Mouse (Mus musculus): ENCODE data around the gene Bckdha.

Bckdha gene

DNA sequence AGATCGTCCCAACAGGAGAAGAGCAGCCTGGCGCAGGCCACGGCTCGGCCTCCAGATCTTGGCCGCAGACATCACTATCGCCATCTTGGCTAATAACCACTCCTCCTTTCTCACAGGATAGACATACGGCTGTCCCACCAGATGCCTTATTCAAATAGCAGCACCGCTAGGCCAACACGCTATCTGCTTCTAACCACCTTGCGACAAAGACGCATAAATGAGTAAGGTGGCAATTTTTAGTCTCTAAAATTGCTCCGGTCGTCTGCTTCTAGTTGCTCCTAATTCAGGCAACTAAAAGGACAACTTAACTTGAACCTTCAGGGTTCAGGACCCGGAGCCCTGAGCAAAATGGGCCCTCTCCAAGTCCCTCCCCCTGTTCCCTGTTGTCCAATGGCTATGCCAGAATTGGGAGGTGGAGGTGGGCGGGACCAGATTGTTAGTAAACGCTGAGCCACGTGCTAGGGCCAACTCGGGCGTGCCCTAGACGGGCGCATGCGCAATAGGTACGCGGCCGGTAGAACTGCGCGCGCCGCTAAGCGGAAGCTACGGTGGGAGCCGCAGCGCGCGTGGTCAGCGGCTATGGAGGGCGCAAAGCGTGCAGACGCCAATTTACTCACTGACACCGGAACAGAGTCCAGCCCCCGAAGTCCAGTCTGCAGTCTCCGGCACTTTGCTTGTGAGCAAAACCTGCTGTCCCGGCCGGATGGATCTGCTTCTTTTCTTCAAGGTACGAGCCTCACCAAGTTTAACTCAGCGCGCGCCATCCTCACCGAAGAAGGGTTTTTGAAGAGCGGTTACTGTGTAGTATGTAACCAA, at the start of gene Bckdha, which contains the start of gene Exosc5:
Gene Bckdha, minus strand, starts transcription at position 325 of the 816 bp plus-strand sequence.
Gene Exosc5, plus strand, starts transcription at position 508 of the 816 bp plus-strand sequence.
- DNase-seq (ENCODE audit: low read depth, low spot score), result peak; percentile 100

DNA sequence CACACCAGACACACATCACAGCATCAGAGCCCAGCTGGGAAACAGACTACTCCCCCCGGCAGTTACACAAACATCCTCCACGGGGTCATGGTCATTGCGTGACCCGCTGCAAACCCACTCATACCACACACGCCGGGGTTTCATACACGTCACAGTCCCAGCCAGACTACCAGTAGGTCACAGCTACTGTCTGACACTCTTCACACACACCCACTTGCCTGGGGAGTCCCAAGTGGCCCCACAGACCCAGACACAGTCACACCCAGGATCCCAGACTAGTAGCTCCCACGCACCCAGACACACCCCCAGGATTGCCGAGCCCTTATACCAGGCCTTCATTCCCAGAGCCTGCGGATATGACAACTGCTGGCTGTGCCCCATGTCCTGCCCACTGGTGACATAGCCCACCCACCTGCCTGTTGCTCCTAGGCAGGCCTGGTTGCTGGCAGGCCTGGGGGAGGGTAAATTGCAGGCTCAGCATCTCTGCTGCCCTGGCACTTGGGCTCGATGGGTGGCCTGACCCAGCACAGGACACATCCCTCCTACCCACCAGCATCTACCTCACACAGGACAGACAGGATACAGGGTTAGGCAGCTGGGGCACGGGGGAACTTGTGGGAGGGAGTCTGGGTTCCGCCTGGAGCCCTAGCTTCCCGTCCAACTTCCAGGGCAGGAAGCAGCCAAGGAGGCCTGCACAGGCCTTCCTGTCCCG, 49.0 kb upstream of the Bckdha start:
- no peak for DNase-seq (ENCODE audit: low read depth, low spot score)

DNA sequence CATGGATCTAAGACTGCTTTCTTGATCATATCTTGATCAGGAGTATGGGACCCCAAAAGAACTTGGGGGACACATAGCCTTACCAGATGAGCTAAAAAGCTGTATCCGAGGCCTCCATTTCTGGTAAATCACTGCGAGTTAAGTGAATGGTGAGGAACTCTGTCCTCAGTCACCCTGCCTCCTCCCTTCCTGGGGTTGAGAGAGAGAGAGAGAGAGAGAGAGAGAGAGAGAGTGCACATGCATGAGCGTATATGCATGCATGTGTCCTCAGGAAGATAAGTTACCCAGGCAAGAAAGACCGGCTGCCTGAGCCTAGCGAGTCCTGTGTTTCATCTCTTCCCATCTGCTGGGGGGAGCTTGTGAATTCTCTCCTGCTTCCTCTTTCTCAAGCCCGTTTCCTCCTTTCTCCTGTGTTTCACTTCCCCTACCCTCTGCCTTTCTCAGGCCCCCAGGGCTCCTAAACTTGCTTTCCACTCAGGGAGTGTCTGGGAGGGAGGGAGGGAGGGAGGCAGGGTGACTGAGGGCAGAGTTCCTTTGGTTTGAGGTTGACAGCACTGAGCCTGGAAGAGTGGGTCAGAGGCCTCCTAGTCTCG, 47.9 kb upstream of the Bckdha start:
- no peak for DNase-seq (ENCODE audit: low read depth, low spot score)

DNA sequence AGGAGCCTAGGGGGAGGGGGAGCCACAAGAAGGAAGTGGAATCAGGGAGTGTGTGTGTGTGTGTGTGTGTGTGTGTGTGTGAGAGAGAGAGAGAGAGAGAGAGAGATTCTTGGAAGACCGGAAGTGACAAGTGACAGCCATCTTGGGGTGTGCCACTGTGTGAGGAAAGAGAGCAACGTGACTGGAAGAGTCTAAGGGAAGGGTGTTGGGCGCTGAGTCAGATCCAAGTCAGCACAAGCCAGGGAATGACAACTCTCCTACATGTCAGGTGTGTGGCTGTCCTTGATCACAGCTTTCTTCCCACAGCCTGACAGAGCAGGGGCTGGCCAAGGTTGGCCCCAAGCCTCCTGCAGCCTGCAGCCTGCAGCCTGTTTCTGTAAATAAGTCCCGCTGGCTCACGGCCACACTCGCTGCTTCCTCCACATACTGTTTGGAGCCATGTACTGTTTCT, 47.0 kb upstream of the Bckdha start:
- DNase-seq (ENCODE audit: low read depth, low spot score), result no peak

DNA sequence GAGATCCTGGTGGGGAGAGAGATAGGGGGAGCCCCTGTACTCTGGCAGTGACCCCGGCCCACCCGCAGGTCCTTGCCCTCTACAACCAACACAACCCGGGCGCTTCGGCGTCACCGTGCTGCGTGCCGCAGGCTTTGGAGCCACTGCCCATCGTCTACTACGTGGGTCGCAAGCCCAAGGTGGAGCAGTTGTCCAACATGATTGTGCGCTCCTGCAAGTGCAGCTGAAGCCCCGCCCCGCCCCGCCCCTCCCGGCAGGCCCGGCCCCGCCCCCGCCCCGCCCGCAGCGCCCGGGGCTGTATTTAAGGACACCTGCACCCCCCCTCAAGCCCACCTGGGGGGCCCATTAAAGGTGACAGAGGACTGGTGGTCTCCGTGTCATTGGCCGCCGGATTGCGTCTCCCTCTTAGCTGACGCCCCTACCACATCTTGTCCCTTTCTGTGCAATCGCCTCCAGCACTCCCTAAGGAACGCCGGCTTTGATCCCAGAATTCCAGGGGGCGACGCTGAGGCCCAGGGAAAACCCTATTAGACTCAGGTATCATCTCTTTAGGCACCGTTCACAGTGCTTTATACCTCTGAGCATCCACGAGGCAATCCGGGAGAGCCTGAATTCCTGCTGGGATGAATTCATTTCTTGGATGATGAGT, 46.1 kb upstream of the Bckdha start:
- DNase-seq (ENCODE audit: low read depth, low spot score), result no peak

DNA sequence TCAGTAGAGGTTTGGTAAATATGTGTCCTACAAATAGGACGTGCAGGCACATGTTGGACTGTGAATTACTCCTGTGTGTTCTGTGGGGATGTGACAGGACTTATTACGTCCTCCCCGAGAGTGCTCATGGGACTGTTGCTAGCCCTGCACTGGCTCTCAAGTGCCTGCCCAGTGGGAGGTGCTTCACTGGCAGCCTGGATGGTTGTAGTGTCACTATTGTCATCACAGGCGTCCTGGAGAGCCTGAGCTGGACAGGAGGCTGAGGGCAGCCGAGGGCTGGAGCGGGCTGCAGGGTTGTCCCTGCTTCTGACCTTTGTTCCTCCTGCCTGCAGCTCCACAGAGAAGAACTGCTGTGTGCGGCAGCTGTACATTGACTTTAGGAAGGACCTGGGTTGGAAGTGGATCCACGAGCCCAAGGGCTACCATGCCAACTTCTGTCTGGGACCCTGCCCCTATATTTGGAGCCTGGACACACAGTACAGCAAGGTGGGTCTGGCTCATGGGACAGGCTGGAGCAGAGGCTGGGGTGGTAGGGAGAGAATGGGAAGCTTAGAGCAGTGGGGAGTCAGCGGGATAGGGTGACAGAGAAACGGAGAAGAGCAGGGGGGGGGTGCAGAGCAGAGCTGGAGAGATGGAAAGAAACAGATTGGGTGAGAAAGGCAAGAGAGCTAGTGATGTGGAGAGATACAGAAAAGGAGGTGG, 45.2 kb upstream of the Bckdha start:
- no peak for DNase-seq (ENCODE audit: low read depth, low spot score)

DNA sequence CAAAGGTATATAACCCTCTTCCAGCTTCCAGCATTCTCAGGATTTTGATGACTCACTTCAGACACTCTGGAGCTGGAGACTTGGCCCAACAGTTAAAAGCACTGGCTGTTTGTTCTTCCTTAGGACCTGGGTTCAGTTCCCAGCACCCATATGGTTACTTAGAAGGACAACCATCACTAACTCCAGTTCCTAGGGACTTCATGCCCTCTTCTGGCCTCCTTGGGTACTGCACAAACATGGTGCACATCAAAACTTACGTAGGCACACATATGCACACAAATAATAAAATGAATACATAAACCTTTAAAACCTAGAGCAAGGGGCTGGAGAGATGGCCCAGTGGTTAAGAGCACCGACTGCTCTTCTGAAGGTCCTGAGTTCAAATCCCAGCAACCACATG, 43.6 kb upstream of the Bckdha start:
- DNase-seq (ENCODE audit: low read depth, low spot score), result no peak

DNA sequence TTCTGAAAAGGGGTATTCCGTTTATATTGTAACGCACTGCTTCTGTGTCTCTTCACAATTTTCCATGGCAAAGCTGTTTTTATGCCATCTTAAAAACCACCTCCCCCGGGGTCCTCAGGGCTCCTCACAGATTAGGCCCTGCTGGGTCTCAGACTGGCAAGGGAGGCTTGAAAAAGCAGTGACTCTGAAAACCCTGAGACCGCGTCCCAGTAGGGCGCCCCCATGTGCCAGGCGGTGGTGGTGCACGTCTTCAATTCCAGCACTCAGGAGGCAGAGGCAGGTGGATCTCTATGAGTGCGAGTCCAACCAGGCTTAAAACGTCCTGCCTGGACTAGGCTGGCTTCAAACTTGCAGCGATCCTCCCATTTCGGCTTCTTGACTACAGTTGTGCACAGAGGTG, 42.0 kb upstream of the Bckdha start:
- no peak for DNase-seq (ENCODE audit: low read depth, low spot score)

DNA sequence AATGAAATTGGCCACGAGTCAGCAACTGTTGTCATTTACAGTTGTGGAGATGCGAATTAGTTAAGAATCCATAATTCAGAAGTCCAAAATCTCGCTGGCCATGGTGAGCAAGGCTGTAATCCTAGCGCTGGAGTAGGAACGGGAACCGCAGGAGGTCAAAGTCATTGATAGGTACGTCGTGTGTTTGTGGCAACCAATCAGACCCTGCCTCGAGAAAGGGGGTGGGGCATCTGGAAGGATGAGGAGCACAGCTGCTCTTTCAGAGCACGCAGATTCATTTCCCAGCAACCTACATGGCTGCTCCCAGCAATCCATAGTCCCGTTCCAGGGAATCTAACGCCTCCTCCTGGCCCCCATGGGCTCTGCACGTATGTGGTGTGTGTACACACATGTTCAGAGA, 41.1 kb upstream of the Bckdha start:
- DNase-seq (ENCODE audit: low read depth, low spot score), result no peak

DNA sequence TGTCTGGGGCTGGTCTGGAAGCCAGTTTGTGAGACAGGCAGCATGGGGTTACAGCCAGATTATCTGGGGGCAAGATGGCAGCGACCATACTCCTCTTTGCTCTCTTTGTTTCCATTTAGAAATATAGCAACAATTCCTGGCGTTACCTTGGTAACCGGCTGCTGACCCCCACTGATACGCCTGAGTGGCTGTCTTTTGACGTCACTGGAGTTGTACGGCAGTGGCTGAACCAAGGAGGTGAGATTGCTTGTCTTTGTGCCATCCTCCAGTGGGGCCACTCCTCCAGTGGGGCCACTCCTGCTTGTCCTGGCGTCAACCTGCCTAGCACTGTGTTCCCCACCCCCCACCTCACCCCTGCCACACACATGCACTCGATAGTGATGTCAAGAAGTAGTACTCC, 35.3 kb upstream of the Bckdha start:
- no peak for DNase-seq (ENCODE audit: low read depth, low spot score)

DNA sequence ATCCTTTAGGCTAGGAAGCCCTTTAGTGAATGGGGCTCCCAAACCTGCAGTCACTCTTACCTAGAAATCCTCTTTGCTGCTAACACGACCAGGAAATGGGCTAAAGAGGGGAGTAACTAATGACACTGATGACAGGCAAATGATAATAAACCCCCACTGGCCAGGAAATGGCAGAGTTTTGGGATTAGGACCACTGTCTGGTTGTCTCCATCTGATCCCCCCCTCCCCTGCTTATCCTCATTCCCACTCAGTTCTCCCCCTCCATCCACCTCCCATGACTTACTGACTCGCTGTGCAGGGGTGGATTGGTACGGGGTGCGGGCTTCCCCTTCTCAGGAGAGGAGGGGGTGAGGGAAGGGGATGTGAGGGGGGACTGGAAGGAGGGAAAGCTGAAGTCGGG, 31.3 kb upstream of the Bckdha start:
- DNase-seq (ENCODE audit: low read depth, low spot score), result no peak

DNA sequence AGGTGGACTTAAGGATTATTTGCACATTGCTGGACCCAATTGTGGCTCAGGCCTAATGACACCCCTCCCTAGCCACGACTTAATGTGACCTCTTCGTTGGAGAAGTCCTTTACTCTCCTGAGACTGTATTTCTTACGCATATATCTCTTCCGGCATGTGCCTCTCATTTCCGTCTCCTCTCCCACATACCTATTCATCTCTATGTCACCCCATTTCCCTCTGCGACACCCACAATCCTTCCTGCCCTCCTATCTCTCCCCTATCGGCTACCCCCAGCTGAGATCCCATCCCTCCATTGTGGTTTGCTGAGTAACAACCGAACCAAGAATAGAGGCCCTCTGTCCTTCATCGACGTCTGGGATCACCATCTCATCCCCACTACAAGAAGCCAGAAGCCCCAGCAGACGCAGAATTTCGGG, 30.8 kb upstream of the Bckdha start:
- no peak for DNase-seq (ENCODE audit: low read depth, low spot score)

DNA sequence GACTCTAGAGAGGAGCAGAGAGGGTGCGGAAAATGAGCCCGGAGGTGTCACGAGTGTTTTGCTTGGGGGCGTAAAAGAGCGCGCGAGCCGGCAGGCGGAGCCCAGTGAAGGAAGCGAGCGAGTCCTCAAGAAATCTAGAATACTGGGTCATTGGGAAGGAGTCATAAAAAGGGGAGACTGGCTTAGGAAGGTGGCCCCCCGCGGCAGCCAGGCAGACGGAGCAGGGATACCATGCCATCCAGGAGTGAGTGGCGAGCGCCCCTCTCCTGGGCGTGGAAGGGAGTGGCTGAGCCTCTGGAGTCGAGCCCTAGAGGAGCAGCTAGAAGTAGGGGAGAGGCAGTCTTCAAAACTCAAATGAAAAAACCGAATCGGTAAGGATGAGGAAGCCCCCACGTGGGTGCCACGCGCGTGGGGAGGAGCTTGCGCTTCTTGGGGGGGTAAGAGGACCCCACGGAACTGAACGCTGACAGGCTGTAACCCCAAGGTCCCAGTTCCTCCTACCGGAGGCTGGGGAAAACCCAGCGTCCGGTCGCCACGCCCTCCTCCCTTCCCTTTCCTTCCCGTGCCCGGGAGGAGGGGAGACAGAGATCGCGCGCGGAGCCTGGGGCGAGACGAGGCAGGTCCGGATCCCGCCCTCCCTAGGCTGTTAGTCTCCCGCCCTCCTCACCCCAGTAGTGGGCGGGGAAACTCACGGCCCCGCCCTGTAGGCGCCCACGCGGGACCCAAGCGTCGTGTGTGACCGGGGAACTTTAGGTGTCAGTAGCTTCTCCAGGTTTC, 30.2 kb upstream of the Bckdha start:
- DNase-seq (ENCODE audit: low read depth, low spot score), result no peak

DNA sequence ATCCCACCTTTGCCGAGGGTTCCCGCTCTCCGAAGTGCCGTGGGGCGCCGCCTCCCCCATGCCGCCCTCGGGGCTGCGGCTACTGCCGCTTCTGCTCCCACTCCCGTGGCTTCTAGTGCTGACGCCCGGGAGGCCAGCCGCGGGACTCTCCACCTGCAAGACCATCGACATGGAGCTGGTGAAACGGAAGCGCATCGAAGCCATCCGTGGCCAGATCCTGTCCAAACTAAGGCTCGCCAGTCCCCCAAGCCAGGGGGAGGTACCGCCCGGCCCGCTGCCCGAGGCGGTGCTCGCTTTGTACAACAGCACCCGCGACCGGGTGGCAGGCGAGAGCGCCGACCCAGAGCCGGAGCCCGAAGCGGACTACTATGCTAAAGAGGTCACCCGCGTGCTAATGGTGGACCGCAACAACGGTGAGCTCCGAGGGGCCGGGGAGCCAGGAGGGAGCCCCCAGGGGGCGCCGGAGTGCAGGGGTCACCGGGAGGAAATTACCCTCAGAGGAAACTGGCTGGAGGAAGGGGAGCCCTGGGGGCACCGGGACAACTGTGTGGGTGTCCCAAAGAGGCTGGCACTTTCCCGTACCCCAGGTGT, 29.1 kb upstream of the Bckdha start:
- DNase-seq (ENCODE audit: low read depth, low spot score), result no peak

DNA sequence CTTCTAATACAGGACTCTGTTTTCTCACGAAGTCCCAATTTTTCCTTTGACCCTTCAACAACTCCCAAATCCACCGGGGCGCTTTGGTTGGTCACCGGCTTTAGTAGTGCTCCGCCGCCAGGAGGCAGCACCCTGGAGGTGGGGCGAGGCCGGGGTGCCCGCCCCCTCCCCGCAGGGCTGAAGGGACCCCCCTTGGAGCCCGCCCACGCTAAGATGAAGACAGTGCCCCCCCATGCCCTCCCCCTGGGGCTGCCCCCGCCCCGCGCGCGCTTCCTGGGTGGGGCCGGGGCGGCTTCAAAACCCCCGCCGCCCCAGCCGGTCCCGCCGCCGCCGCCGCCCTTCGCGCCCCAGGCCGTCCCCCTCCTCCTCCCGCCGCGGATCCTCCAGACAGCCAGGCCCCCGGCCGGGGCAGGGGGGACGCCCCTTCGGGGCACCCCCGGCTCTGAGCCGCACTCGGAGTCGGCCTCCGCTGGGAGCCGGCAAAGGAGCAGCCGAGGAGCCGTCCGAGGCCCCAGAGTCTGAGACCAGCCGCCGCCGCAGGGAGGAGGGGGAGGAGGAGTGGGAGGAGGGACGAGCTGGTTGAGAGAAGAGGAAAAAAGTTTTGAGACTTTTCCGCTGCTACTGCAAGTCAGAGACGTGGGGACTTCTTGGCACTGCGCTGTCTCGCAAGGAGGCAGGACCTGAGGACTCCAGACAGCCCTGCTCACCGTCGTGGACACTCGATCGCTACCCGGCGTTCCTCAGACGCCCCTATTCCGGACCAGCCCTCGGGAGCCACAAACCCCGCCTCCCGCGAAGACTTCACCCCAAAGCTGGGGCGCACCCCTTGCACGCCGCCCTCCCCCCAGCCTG, 28.1 kb upstream of the Bckdha start, which contains the start of gene Tgfb1:
Gene Tgfb1, plus strand, starts transcription at position 323 of the 852 bp plus-strand sequence.
- no peak for DNase-seq (ENCODE audit: low read depth, low spot score)

DNA sequence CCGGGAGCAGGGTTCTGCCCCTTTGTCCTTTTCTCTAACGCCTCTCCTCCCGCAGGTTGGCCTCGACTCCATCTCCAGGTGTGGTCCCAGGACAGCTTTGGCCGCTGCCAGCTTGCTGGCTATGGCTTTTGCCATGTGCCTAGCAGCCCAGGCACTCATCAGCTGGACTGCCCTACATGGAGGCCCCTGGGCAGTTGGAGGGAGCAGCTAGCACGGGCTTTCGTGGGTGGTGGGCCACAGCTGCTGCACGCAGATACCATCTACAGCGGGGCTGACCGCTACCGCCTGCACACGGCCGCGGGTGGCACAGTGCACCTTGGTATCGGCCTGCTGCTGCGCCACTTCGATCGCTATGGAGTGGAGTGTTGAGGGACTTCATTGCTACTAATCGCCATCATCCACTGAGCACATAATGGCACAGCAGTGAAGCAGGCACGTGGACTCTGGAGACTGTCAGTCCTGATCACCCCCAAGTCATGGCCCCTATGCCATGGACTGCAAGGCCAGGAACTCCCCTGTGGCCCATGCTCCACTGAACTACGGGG, 27.2 kb upstream of the Bckdha start:
- no peak for DNase-seq (ENCODE audit: low read depth, low spot score)

DNA sequence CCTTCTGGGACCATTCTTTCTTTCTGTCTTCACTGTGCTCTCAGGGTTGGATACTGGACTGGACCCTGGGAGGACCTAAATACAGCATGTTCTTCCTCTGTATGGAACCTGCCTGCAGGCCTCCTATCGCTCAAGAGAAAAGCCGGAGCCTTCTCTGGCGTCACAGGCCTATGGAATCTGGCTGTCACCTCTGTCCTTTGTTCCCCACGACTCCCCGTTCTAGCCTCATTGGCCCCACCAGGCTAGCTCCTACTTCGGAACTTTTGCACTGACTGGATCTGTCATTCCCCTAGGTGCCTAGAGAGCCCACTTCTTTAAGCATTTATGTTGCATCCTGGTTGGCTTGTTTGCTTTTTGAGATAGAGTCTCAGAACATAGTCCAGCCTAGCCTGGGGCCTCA, 25.9 kb upstream of the Bckdha start:
- DNase-seq (ENCODE audit: low read depth, low spot score), result no peak

DNA sequence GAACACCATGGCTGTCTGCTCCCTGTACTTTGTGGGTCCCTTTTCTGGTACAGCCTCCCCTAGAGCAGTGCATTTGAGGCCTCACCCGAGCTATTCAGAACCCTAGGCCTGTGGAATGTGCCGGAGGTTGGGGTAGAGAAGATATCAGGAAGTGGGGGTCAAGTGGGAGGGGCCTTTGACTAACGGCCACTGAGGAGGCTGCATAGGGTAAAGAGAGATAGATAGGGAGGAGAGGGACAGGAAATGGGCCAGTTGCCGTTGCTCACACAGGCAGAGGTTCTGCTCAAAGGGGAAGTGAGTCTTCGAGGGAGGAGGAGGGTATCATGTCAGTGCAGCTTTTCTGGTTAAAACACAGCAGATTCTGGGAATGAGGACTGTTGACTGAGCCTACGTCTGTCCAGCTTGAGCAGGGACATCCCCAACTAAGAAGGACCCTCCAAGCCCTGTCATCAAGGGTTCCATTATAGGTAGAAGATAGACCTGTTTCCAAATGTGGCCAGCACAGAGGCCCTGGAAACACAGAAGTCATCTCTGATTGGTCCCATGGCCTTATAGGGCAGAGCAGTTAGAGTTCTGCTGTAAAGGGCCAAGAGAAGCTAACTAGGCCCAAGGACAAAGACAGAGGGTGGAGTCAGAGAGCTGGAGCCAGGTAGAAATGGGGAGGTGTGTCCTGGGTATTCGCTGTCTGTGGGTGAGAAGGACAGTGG, 24.8 kb upstream of the Bckdha start:
- no peak for DNase-seq (ENCODE audit: low read depth, low spot score)

All from retina, adult 2 months (tissue).